Mouse (Mus musculus) ES-E14 (cell line): ENCODE measurements at regions not wholly inside any gene's neighbourhood (a gene's known extent, or its start where the extent isn't known, plus 50 kb on each side); places are given as distances from the start of the nearest gene placed in this dataset.

ENCODE experiments used
- CHD2 ChIP-seq: IDR thresholded peaks from 2 replicates; pipeline ENCODE4 v1.6.1; 2014; ENCODE audit warnings: mild to moderate bottlenecking, low read depth, low read length, inconsistent platforms
- HCFC1 ChIP-seq: IDR thresholded peaks from 2 replicates; pipeline ENCODE4 v1.6.1; 2012; ENCODE audit warnings: low read length, inconsistent platforms, borderline replicate concordance; ENCODE audit not compliant: insufficient read depth
- MAFK ChIP-seq: IDR thresholded peaks from 2 replicates; pipeline ENCODE4 v1.6.1; 2014; ENCODE audit warnings: mild to moderate bottlenecking, low read depth, low read length, inconsistent platforms; ENCODE audit not compliant: insufficient read depth
- ZC3H11A ChIP-seq: IDR thresholded peaks from 2 replicates; pipeline ENCODE4 v1.6.1; 2012; ENCODE audit warnings: low read depth, mild to moderate bottlenecking, inconsistent platforms, low read length, borderline replicate concordance
- ZNF384 ChIP-seq: IDR thresholded peaks from 2 replicates; pipeline ENCODE4 v1.6.1; 2012; ENCODE audit warnings: low read depth, low read length, inconsistent platforms

GRCm38 (mm10) chr11:82626501-82627111 lies 137.5 kb downstream of the Cct6b start:
- TF ChIP-seq MAFK (no peak), HCFC1 (no peak), ZC3H11A (no peak), CHD2 (no peak), ZNF384 (no peak)
